Mouse (Mus musculus) adrenal gland, adult 8-10 months (tissue): Measurements from ENCODE around the gene Clec12b. TPM values are rescaled to one million over a fixed set of nuclear protein-coding genes. Genes with fewer than 3 reads are reported as not detected.
A peak's percentile ranks its signal among the peaks of the same experiment; 100 is the strongest.
"Not testable (repeated sequence)": the region's sequence is repeated elsewhere in the genome, so short reads cannot be mapped to it uniquely, and the experiment has no call there.

ENCODE experiments used
- DNase-seq: peaks from one replicate; pipeline ENCODE4 v3.0.0; 2022
- total RNA-seq, 4 experiments: library from RNA; stranded (reverse); gene quantifications; 2 replicates each; pipeline ENCODE4 v1.2.4; 2022

Gene Clec12b
- total RNA-seq, 4 experiments from 2014 or later, result 0.52 to 0.70 TPM; not detected in 2

- DNase-seq, result no peak
These were observed 16.1 kb downstream of the Clec12b start for GRCm38 (mm10) chr6:129369374-129370132.

GRCm38 (mm10) chr6:129365959-129366359 lies 19.7 kb downstream of the Clec12b start:
- DNase-seq, result no peak

GRCm38 (mm10) chr6:129363942-129364341 lies 21.7 kb downstream of the Clec12b start:
- no peak for DNase-seq

- no peak for DNase-seq
These were observed 26.2 kb downstream of the Clec12b start for GRCm38 (mm10) chr6:129359515-129359914.

GRCm38 (mm10) chr6:129356430-129356829 lies 29.2 kb downstream of the Clec12b start:
- DNase-seq, result no peak

GRCm38 (mm10) chr6:129355774-129356173 lies 29.9 kb downstream of the Clec12b start:
- no peak for DNase-seq

- no peak for DNase-seq
These were observed 34.6 kb downstream of the Clec12b start for GRCm38 (mm10) chr6:129351091-129351490.

- DNase-seq, result no peak
These were observed 35.9 kb downstream of the Clec12b start for GRCm38 (mm10) chr6:129349524-129350352.

- DNase-seq, result no peak
These were observed 41.3 kb downstream of the Clec12b start for GRCm38 (mm10) chr6:129344408-129344807.

GRCm38 (mm10) chr6:129342391-129342790 lies 43.3 kb downstream of the Clec12b start, which contains the start of gene Clec12a:
TSS of gene Clec12a (plus strand) at chr6:129342691.
- not testable (repeated sequence) for DNase-seq

- DNase-seq, result no peak
These were observed 47.9 kb downstream of the Clec12b start for GRCm38 (mm10) chr6:129337751-129338150.

GRCm38 (mm10) chr6:129333674-129334078 lies 52.0 kb downstream of the Clec12b start:
- peak; percentile 37 for DNase-seq

GRCm38 (mm10) chr6:129331610-129332009 lies 54.1 kb downstream of the Clec12b start, which contains the start of gene 4922502D21Rik:
TSS of gene 4922502D21Rik (minus strand) at chr6:129331796.
- DNase-seq, result no peak

GRCm38 (mm10) chr6:129326568-129327150 lies 59.0 kb downstream of the Clec12b start:
- DNase-seq, result no peak

- no peak for DNase-seq
These were observed 59.7 kb downstream of the Clec12b start for GRCm38 (mm10) chr6:129326016-129326415.

Other genes starting within 250 kb of the Clec12b start
- 10 to 100 TPM; 38.2 to 55.3 (median 41.8) TPM for gene Clec2d, start 205.3 kb downstream of the Clec12b start, total RNA-seq
- gene Cd69, start 110.4 kb downstream of the Clec12b start, total RNA-seq, result under 1 TPM in 3 of 4 experiments, not detected in 1; 0.21 to 0.38 (median 0.27) TPM
- gene 4922502D21Rik, start 54.1 kb downstream of the Clec12b start, total RNA-seq, result not detected
- gene Clec12a, start 43.2 kb downstream of the Clec12b start, total RNA-seq, result 1 to 10 TPM in 3 of 4 experiments, under 1 TPM in 1; 0.55 to 5.7 (median 2.9) TPM
- 1 to 10 TPM; 1.3 to 2.6 (median 2.2) TPM for gene Clec1b, start 11.4 kb upstream of the Clec12b start, total RNA-seq
- gene Clec9a, start 23.0 kb upstream of the Clec12b start, total RNA-seq, result 1 to 10 TPM in 2 of 4 experiments, under 1 TPM in 2; 0.24 to 2.7 (median 1.2) TPM
- gene Clec1a, start 66.1 kb upstream of the Clec12b start, total RNA-seq, result 1 to 10 TPM; 4.9 to 9.2 (median 7.6) TPM
- under 1 TPM in 3 of 4 experiments, not detected in 1; 0.23 to 0.27 (median 0.24) TPM for gene Olr1, start 121.3 kb upstream of the Clec12b start, total RNA-seq
- not detected for gene Tmem52b, start 126.7 kb upstream of the Clec12b start, total RNA-seq
- gene Gabarapl1, start 147.3 kb upstream of the Clec12b start, total RNA-seq, result 100 to 1,000 TPM; 264 to 374 (median 322) TPM
- gene Klre1, start 192.0 kb upstream of the Clec12b start, total RNA-seq, result under 1 TPM in 2 of 4 experiments, not detected in 2; 0.22 to 0.44 TPM
- under 1 TPM in 3 of 4 experiments, not detected in 1; 0.46 to 0.68 (median 0.67) TPM for gene Klrd1, start 205.9 kb upstream of the Clec12b start, total RNA-seq
- 1 to 10 TPM in 2 of 4 experiments, under 1 TPM in 2; 0.31 to 1.6 (median 1.0) TPM for gene Klrk1, start 238.0 kb upstream of the Clec12b start, total RNA-seq